8 mouse cellular contexts compared by ENCODE assay signal in genomic region chr11:64968507-64968906, GRCm38 (mm10). TPM values are rescaled to one million over a fixed set of nuclear protein-coding genes. Genes with fewer than 3 reads are reported as not detected.
DNase-seq lines count a peak whose midpoint lies in the region; ATAC-seq and TF ChIP-seq lines count a peak whose summit lies in the region.

No protein-coding gene starts in this region.

- H3K27me3 ChIP-seq in hindbrain, embryonic 11.5 days (ENCODE audit: control insufficient read depth, insufficient read depth, low read length) = no peaks in the 10 kb centered on the region
- H3K27me3 ChIP-seq in lung, embryonic 14.5 days (ENCODE audit: insufficient read depth, low read length) = peaks cover 7% of the 10 kb centered on the region; the same call in 1 of the 2 replicates

- 10% methylated on average over 3 of the region's 3 CpGs for WGBS in hindbrain, embryonic 11.5 days
- WGBS in lung, embryonic 14.5 days = 0% methylated on average over 3 of the region's 3 CpGs

- DNase-seq in R1 (ENCODE audit: low read depth, low spot score) = peak; percentile 71
- DNase-seq in cerebellum, adult 9-10 months = peak; percentile 53
- DNase-seq in hindbrain, embryonic 11.5 days (ENCODE audit: low spot score) = peak; percentile 87
- DNase-seq in layer of hippocampus, adult 9-11 months = peak; percentile 67
- peak; percentile 93 for DNase-seq in lung, embryonic 14.5 days
- peak; percentile 47 for DNase-seq in ovary, postnatal 36 days (ENCODE audit: low spot score)
- DNase-seq in natural killer cell, adult 2 months (ENCODE audit: low spot score in 2 of 2) = no peak

- H3K27ac ChIP-seq in hindbrain, embryonic 11.5 days (ENCODE audit: low read depth, low read length) = no peak overlapping the region
- H3K27ac ChIP-seq in lung, embryonic 14.5 days (ENCODE audit: low read depth) = no peak overlapping the region

- H3K36me3 ChIP-seq in hindbrain, embryonic 11.5 days (ENCODE audit: control insufficient read depth, insufficient read depth, low read length) = no peaks in the 10 kb centered on the region
- no peaks in the 10 kb centered on the region for H3K36me3 ChIP-seq in lung, embryonic 14.5 days (ENCODE audit: insufficient read depth)

- TF ChIP-seq CTCF in lung, embryonic 14.5 days (IDR thresholded peaks at IDR 0.05; ENCODE audit: low read depth) = peak; percentile 96

- no peak overlapping the region for H3K9ac ChIP-seq in hindbrain, embryonic 11.5 days (ENCODE audit: low read depth, low read length)
- H3K9ac ChIP-seq in lung, embryonic 14.5 days = no peak overlapping the region

- no peak overlapping the region for H3K4me2 ChIP-seq in hindbrain, embryonic 11.5 days (replicated peaks; ENCODE audit: low read depth, low read length)
- no peak overlapping the region for H3K4me2 ChIP-seq in lung, embryonic 14.5 days

- H3K4me3 ChIP-seq in hindbrain, embryonic 11.5 days (ENCODE audit: low read depth, low read length) = no peak overlapping the region
- no peak overlapping the region for H3K4me3 ChIP-seq in lung, embryonic 14.5 days (ENCODE audit: low read depth, low read length)

- peak; percentile 97 for ATAC-seq in frontal cortex, adult (ENCODE audit: low TSS enrichment)
- ATAC-seq in hindbrain, embryonic 11.5 days (ENCODE audit: low FRiP score) = peak; percentile 79
- peak; percentile 89 for ATAC-seq in lung, embryonic 14.5 days (ENCODE audit: insufficient read depth)

- H3K9me3 ChIP-seq in hindbrain, embryonic 11.5 days (ENCODE audit: control insufficient read depth, low read length) = no peaks in the 10 kb centered on the region
- no peaks in the 10 kb centered on the region for H3K9me3 ChIP-seq in lung, embryonic 14.5 days (ENCODE audit: low read depth, low read length)

- peaks cover 2% of the 10 kb centered on the region; the same call in 1 of the 2 replicates for H3K4me1 ChIP-seq in hindbrain, embryonic 11.5 days (replicated peaks; ENCODE audit: control insufficient read depth, insufficient read depth, low read length)
- no peaks in the 10 kb centered on the region for H3K4me1 ChIP-seq in lung, embryonic 14.5 days (ENCODE audit: insufficient read depth)

RNA-seq across cellular contexts. Expression of gene Elac2, which starts 10.3 kb away (rescaled TPM):
- 29.0 and 32.9 TPM in 2 replicates for polyA plus RNA-seq in hindbrain, embryonic 11.5 days (2014; fragmentation: Nextera tagmentation; extraction: Ambion mirVana)
- 33.0 and 34.3 TPM in 2 replicates for polyA plus RNA-seq in lung, embryonic 14.5 days (2014; fragmentation: Nextera tagmentation; extraction: Ambion mirVana)

Comparison
In these comparisons a context has a peak if more than half of its experiments do, and no peak if none do; other contexts are left out.
1. DNase-seq: peak in R1 (single experiment), cerebellum, adult 9-10 months (single experiment), hindbrain, embryonic 11.5 days (single experiment), layer of hippocampus, adult 9-11 months (single experiment), lung, embryonic 14.5 days (single experiment) and ovary, postnatal 36 days (single experiment); none in natural killer cell, adult 2 months (0 of 2).
2. Peak in every context shown above with its lines, with median percentiles within 50 percentile points of each other: ATAC-seq.